Mouse (Mus musculus): ENCODE measurements around the gene Foxe3. TPM values are rescaled to one million over a fixed set of nuclear protein-coding genes. Genes with fewer than 3 reads are reported as not detected.

The Foxe3 gene
- polyA plus RNA-seq (2012; ENCODE audit: low replicate concordance) = not detected in 2 replicates

DNA sequence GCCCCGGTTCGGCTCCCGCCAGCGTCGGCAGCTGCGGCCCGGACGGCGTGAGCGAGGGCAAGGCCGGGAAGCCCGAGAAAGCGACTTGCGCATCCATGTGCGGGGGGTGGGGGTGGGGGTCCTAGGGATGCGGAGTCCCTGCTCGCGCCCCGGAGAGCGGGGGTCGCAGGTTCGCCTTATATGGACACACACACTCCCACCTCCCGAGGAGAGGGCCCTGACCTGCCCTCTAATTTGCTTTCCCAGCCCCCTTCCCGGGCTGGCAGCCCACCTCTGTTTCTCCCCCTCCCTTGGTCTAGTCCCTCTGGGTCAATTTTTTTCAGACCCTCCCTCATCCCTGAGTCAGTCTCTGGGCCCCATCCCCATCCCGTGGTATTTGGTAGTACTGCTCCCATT is at the start of gene Foxe3:
Foxe3 (minus strand) TSS at position 97 of the 396 bp plus-strand sequence.

DNA sequence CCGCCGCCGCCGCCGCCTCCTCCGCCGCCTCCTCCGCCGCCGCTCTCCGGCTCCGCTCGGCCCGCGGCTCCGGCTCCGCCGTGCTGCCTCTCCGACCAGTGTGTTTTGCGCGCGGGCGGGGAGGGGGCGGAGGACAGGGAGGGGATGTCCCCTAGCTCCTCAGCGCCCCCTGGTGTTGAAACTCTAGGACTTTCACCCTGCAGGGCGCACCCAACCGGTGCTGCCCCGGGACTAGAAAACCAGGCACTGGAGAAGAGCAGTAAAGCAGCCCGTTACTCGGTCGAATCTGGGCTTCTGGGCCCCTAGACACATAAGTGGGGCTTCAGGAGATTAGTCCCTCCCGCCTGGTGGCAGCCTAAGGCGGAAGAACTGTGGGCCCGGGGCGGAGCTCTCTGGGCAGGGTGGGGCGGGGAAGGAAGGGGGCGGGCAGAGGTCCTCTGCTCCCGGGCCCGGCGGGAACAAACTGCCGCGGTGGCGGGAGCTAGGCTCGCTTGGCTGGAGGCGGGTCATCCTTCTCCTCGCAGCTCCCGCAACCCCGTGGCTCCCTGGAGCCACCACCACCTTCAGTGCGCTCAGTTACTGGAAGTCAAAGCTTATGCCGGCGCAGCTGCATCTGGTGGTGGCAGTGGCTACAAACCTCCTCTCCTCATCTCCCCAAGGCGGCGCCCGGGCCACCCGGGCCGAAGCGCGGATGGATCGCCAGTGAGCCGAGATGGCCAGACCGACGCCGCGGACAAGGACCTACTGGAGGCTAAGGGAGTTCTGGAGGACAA is 16.8 kb downstream of the Foxe3 start, which contains the start of gene Foxd2:
Foxd2 (minus strand) TSS at position 45 of the 773 bp plus-strand sequence.

Other genes starting within 250 kb of the Foxe3 start
- not detected in 2 replicates for gene Gm12830, start 104.3 kb downstream of the Foxe3 start, polyA plus RNA-seq (2012; ENCODE audit: low replicate concordance)
- 3.1 and 11.6 TPM in 2 replicates for gene Foxd2, start 17.1 kb downstream of the Foxe3 start, polyA plus RNA-seq (2012; ENCODE audit: low replicate concordance)
- gene Cmpk1, start 61.2 kb upstream of the Foxe3 start, polyA plus RNA-seq (2012; ENCODE audit: low replicate concordance) = 35.5 and 44.7 TPM in 2 replicates
- gene Stil, start 74.1 kb upstream of the Foxe3 start, polyA plus RNA-seq (2012; ENCODE audit: low replicate concordance) = 0.07 and 0.99 TPM in 2 replicates
- 4.7 and 46.8 TPM in 2 replicates for gene Tal1, start 130.4 kb upstream of the Foxe3 start, polyA plus RNA-seq (2012; ENCODE audit: low replicate concordance)
- 0.48 and 10.6 TPM in 2 replicates for gene Pdzk1ip1, start 162.7 kb upstream of the Foxe3 start, polyA plus RNA-seq (2012; ENCODE audit: low replicate concordance)
- gene Cyp4x1, start 208.3 kb upstream of the Foxe3 start, polyA plus RNA-seq (2012; ENCODE audit: low replicate concordance) = not detected in 2 replicates